Mouse (Mus musculus) mature B cell (primary cell): ENCODE measurements around the gene Atxn7l2.

Experiments
- in situ Hi-C: fragments of 300-500 bp; cut with MboI; formaldehyde crosslinking; loops from 2 replicates; pipeline ENCODE4 v1.14.3; 2019

Atxn7l2 gene

DNA sequence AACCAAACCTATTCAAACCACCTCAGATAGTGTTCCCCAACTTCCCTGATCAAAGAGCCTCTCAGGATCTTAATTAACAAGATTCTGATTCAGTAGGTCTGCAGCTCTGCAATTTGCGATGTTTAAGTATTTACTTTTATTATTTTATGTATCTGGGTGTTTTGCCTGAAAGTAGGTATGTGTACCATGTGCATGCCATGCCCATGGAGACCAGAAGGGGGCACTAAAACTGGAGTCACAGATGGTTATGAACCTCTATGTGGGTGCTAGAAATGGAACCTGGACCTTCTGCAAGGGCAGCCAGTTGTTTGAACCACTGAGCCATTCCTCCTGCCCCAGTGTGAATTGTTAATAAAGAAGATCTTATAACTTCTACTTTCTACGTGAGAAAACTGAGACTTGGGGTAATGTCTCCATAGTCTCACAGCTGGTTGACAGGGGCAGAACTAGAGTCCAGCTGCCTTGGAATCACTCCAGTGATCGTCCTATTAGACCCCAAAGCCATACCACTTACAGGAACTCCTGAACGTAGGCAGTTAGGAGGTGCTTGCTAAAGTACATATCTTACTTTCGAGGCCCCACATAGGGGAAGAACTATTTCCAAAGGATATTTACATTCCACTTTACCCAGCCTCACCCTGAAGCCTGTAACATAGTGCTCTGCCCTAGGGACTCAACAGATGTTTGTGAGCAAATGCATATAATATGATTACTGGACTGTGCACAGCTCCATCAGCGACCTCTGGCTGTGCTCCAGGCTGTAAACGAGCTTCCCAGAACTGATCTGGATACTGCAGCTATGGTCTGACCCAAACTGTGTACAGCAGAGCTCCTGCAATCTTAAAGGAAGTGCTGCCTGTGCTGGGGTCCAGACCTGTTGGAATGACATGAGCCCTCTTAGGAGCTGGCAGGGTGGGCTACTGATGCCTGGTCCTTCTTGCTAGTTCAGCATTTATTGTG lies 31.7 kb downstream of the Atxn7l2 start:
- in situ Hi-C loops: no loop called here

- in situ Hi-C loops: no loop called here
These were observed 35.8 kb downstream of the Atxn7l2 start for GRCm38 (mm10) chr3:108174672-108175531.

- in situ Hi-C loops: no loop called here
These were observed 41.5 kb downstream of the Atxn7l2 start for GRCm38 (mm10) chr3:108169199-108169598.

DNA sequence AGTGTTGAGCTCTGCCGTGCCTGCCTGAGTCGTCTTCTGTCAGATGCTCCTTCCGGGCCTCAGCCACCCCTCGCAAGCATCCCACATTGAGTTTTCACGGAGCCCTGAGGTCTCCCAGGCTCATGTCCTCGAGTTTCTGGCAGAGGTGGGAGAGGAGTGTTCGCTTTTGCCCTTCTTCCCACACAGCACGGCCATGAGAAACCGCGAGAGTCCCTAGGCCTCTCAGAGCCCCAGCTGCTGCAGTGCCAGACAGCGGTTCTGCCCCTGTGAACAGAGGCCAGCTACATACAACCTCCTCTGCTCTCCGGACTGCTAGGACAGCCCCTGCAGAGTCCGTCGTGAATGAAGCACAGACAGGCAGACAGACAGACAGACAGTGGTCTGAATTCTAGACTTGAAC lies 43.2 kb downstream of the Atxn7l2 start:
- in situ Hi-C loops: no loop called here

DNA sequence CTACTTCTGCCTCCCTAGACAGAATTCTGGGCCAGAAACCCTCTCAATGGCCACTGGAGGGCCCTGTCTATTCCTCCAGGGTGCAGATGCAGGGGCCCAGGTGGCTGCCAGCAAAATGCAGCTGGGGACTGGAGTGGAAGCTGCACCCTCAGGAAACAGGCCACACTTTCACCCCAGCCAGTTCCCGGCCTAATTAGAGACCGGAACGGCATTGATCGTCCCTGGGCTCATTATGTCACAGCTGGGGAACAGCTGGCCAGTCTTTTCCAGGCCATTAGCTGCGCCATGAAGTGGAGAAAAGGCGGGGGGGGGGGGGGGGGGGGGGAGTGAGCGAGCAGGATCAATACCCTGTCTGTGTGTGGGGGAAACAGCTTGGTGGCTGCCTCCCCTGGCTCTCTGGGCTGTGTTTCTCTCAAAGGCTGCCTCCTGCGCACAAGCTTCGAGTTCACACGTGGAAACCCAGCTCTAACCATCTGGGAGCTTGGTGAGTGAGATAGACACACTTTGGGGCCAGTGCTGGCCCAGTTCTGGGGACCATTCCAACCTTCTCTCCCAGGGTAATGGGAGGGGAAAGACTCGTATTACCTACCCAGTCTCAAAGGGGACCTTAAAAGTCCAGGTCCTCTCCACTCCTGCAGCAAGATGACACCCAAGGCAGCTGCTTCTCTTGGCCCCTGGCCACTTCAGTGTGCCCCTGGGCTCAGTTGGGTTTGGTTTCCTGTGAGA lies 44.1 kb downstream of the Atxn7l2 start:
- in situ Hi-C loops: no loop called here

DNA sequence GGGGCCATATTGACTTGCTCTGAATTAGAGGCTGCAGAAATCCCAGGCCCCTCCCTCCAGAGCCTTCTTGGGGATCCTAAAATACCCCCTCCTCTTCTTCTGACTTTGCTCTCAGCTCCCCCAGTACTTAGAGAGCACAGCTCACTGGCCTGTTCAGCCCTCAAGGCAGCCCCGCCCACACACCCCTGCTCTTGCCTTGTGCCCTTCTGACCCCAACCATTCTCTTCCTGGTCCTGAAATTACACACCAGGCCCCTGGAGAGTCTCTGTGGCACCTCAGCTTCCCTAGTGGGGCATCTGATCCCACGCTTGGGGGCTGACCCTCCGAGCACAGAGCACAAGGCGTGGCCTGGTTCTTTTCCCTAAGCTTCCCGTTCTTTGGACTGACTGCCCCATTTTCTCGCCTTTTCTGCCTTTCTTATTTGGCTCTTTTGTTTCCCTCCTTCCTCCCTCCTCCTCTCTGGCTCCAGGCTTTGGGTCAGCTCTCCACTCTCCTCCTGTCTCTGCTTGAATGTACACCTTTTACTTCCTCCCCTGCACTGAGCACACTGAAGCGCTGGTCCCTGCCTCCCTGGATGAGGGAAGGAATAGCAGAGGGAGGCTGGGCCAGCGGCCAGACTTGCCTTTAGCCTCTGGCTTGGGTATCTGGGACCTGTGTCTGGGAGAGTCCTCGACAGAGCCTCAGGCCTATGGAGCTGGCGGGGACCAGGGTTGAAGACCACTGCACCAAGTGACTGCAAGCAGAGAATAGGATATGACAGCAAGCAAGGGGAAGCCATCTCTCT lies 45.0 kb downstream of the Atxn7l2 start:
- in situ Hi-C loops: no loop called here

DNA sequence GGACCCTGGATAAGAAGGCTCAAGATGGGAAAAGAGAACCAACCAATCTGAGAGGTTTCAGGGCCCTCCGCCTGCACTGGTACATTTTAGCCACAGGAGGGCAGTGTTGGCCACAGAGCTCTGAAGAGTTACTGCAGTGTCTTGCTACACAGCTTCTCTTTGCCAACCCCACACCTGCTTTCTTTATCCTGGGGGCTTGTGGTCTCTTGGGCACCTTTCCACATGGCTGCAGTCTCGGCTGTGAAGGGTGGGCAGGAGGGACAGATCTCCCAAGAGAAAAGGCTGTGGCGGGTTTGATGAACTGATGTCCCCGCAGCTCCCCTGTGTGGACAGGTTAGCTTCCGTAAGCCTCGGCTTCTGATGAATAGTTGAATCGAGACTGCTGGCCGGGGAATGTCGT lies 45.9 kb downstream of the Atxn7l2 start:
- in situ Hi-C loops: no loop called here

- in situ Hi-C loops: no loop called here
These were observed 46.6 kb downstream of the Atxn7l2 start for GRCm38 (mm10) chr3:108164091-108164490.

- in situ Hi-C loops: no loop called here
These were observed 52.2 kb downstream of the Atxn7l2 start for GRCm38 (mm10) chr3:108158383-108159037.

DNA sequence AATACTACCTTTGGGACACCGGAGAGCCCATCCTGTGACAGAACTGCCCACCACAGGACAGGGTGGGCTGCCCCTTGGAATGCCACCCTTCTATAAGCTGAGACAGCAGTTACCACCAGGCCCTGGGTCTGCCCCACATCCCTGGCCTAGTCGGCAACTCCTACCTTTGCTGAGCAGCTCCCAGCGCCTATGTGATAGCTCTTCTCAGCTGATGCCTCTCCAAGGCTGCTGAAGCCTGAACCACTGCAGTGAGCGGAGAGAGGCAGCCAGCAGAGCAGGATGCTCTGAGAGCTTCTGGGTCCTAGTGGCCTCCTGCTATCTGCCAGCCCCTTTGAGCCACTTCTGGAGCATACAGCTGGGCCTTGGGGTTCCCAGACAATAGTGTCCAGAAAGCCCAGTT lies 56.1 kb downstream of the Atxn7l2 start, which contains the start of gene Gpr61:
Gpr61 (minus strand) TSS at position 227 of the 400 bp plus-strand sequence.
- in situ Hi-C loops: no loop called here

DNA sequence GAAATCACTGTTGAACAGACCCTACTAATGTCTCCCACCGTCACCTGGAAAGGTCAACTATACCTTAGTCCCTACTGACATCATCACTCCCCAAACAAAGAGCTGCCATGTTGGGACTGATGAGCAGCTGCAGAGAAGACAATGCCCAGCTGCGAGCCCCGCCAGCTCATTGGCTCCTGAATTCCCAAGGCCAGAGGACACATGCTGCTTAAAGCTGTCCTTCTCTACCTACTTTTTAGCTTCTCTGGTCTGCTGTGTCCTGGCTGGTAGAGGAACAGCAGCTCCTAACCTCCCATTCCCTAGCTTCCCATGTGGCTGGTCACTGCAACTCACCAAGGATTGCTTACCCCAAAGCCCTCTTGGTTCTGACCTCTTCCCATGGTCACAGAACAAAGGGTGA lies 58.4 kb downstream of the Atxn7l2 start:
- in situ Hi-C loops: no loop called here
